Mouse (Mus musculus) testis, adult 2 months (tissue): ENCODE results near the gene 5530401A14Rik. TPM values are rescaled to one million over a fixed set of nuclear protein-coding genes. Genes with fewer than 3 reads are reported as not detected.

Experiments
- H3K27ac ChIP-seq: fragments of 200-500 bp; 2 replicates; pipeline ENCODE4 v1.5.1; 2012; ENCODE audit warnings: low read depth, low read length; ENCODE audit not compliant: control insufficient read depth, insufficient read depth
- H3K27me3 ChIP-seq: fragments of 200-500 bp; 2 replicates; pipeline ENCODE4 v1.6.1; 2012; ENCODE audit warnings: mild to moderate bottlenecking, low read length, moderate library complexity; ENCODE audit not compliant: control insufficient read depth, insufficient read depth
- H3K36me3 ChIP-seq: fragments of 200-500 bp; 2 replicates; pipeline ENCODE4 v1.6.1; 2012; ENCODE audit warnings: mild to moderate bottlenecking, low read length; ENCODE audit not compliant: control insufficient read depth, insufficient read depth
- H3K4me1 ChIP-seq: fragments of 200-500 bp; 2 replicates; pipeline ENCODE4 v1.6.1; 2012; ENCODE audit warnings: low read length; ENCODE audit not compliant: control insufficient read depth, insufficient read depth
- H3K4me3 ChIP-seq: fragments of 200-500 bp; 2 replicates; pipeline ENCODE4 v1.5.1; 2012; ENCODE audit warnings: low read depth, mild to moderate bottlenecking, low read length, moderate library complexity, mixed read lengths; ENCODE audit not compliant: control insufficient read depth
- CTCF ChIP-seq: fragments of 200-500 bp; IDR thresholded peaks from 2 replicates; pipeline ENCODE4 v1.5.1; 2012; ENCODE audit warnings: low read depth, mild to moderate bottlenecking, inconsistent platforms, low read length, moderate library complexity; ENCODE audit not compliant: control insufficient read depth, insufficient read depth, insufficient replicate concordance
- POLR2A ChIP-seq: fragments of 200-500 bp; IDR thresholded peaks from 2 replicates; pipeline ENCODE4 v1.6.1; 2012; ENCODE audit warnings: low read depth, mild to moderate bottlenecking, inconsistent platforms, low read length, moderate library complexity; ENCODE audit not compliant: control insufficient read depth
- polyA plus RNA-seq: library from polyadenylated mRNA; depleted of rRNA; stranded (reverse); fragments of >200 nt; gene quantifications from 2 replicates; pipeline ENCODE4 v1.2.3, GENCODE M21; 2012; rRNA removed

5530401A14Rik gene
- polyA plus RNA-seq, 1 experiment: not detected

DNA sequence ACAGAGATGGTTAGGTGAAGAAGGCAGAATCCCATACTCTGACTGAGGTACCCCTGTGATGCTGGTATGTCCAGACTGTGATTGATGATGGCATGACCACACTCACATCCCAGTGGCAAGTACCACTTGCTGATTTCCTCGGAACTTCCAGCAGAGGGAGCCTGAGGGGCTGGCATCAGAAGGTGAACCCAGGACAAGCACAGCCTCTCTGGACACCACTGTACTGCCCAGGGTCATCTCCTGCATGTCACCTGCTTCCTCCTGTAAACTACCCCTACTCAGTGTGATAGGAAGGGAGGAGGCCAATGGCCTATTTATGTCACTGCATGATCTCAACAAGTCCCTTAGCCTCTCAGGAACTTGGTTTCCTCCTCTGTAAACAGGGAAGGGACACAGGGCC, 80.5 kb downstream of the 5530401A14Rik start:
- Histone ChIP-seq H3K27me3 (no peaks in the 10 kb centered on the region), H3K27ac (no peak overlapping the region), H3K36me3 (no peaks in the 10 kb centered on the region), H3K4me1 (no peaks in the 10 kb centered on the region), H3K4me3 (no peak overlapping the region)
- peak; percentile 32; the same call in 1 of the 2 replicates for TF ChIP-seq CTCF
- TF ChIP-seq POLR2A: no peak

DNA sequence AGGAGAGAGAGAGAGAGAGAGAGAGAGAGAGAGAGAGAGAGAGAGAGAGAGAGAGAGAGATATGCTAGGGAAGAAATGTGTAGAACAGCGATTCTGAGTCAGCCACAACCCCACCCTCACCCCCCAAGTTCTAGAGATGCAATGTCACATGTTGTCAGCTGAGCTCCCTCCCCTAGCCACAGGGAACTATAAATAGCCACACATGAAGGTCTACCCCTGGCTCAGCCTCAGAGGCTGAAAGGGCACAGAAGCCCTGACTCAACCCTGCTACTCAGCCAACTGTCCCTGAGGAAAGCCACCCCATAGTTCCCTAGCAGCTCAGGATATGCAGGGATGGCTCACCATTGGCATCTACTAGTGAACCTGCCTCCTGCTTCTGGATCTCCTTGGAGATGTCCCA, 81.7 kb downstream of the 5530401A14Rik start:
- Histone ChIP-seq H3K27ac (no peak overlapping the region), H3K36me3 (no peaks in the 10 kb centered on the region), H3K27me3 (no peaks in the 10 kb centered on the region), H3K4me1 (no peaks in the 10 kb centered on the region), H3K4me3 (no peak overlapping the region)
- TF ChIP-seq POLR2A (no peak), CTCF (no peak)

Other genes with a start within 250 kb of the 5530401A14Rik start
- 0.41 and 0.58 TPM in 2 replicates for gene Asic2, start 107.8 kb downstream of the 5530401A14Rik start, polyA plus RNA-seq
- gene Ccl2, start 174.9 kb downstream of the 5530401A14Rik start, polyA plus RNA-seq: 0.13 and 0.15 TPM in 2 replicates
- not detected in 2 replicates for gene Gm17268, start 177.9 kb downstream of the 5530401A14Rik start, polyA plus RNA-seq
- gene Ccl7, start 185.0 kb downstream of the 5530401A14Rik start, polyA plus RNA-seq: not detected in 2 replicates
- 0.16 TPM in 1 of 2 replicates, not detected in the other for gene Ccl11, start 197.2 kb downstream of the 5530401A14Rik start, polyA plus RNA-seq
- gene Ccl12, start 241.2 kb downstream of the 5530401A14Rik start, polyA plus RNA-seq: 0.25 and 0.99 TPM in 2 replicates